Mouse (Mus musculus) kidney, postnatal 14 days (tissue): Measurements from ENCODE around the gene Cfap300.

Experiments
- DNase-seq: peaks from one replicate; pipeline ENCODE4 v3.0.0; 2022; ENCODE audit warnings: mixed read lengths

Gene Cfap300

GRCm38 (mm10) chr9:7980162-7980561, 62.5 kb downstream of the Cfap300 start:
- DNase-seq: no peak

GRCm38 (mm10) chr9:7979153-7979916, 63.3 kb downstream of the Cfap300 start:
- no peak for DNase-seq

DNA sequence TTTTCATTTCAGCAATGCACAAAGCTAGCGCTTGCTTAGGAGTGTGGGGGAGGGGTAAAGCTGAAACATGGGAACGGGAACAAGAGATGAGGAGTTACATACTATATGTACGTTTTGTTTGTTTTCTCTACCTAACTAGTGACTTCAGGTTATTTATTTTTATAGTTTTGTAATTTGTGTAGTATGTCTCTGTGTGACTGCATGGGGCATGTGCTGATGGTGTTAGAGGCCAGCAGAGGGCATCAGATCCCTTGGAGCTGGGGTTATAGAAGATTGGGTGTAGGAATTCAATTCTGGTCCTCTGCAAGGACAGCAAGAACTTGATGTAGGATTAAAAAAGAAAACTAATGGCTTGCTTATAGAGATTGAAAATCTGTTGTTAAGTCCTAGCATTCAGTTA, 64.1 kb downstream of the Cfap300 start:
- DNase-seq: no peak

- peak; percentile 34 for DNase-seq
These were observed 65.0 kb downstream of the Cfap300 start for GRCm38 (mm10) chr9:7977587-7977986.

GRCm38 (mm10) chr9:7971993-7972392, 70.6 kb downstream of the Cfap300 start:
- no peak for DNase-seq
